Mouse (Mus musculus) small intestine, adult 2 months (tissue): ENCODE results near the gene Utp18.

ENCODE experiments used
- CTCF ChIP-seq: fragments of 200-500 bp; IDR thresholded peaks from 2 replicates; pipeline ENCODE4 v1.5.1; 2012; ENCODE audit warnings: low read depth, mild to moderate bottlenecking, control low read depth, inconsistent platforms, low read length, moderate library complexity, mixed read lengths; ENCODE audit not compliant: insufficient replicate concordance, insufficient read length; ENCODE audit errors: extremely low read depth
- POLR2A ChIP-seq: fragments of 200-500 bp; IDR thresholded peaks from 2 replicates; pipeline ENCODE4 v1.6.1; 2012; ENCODE audit warnings: low read depth, mild to moderate bottlenecking, control low read depth, inconsistent platforms, low read length, moderate library complexity

- no peak for TF ChIP-seq CTCF
- TF ChIP-seq POLR2A = no peak
Measured at GRCm38 (mm10) chr11:93821533-93821932, 64.0 kb downstream of the Utp18 start.
